Mouse (Mus musculus) G1E (cell line): ENCODE results near the gene Jmjd8. TPM values are rescaled to one million over a fixed set of nuclear protein-coding genes. Genes with fewer than 3 reads are reported as not detected.

Source experiments
- ATAC-seq: 2 replicates; pipeline ENCODE4 v1.8.0; 2016; ENCODE audit warnings: mild to moderate bottlenecking; ENCODE audit not compliant: insufficient number of reproducible peaks, poor library complexity, low FRiP score, severe bottlenecking; ENCODE audit errors: extremely low read depth
- DNase-seq: peaks from one replicate; pipeline ENCODE4 v3.0.0; 2012; ENCODE audit warnings: low spot score
- H3K27me3 ChIP-seq: 2 replicates; pipeline ENCODE4 v1.6.1; 2012; ENCODE audit warnings: mild to moderate bottlenecking, low read length, inconsistent platforms; ENCODE audit not compliant: insufficient read depth
- H3K36me3 ChIP-seq: replicated peaks from 2 replicates; pipeline ENCODE3; 2012; ENCODE audit warnings: mild to moderate bottlenecking, inconsistent platforms
- H3K4me1 ChIP-seq: 2 replicates; pipeline ENCODE4 v1.6.1; 2012; ENCODE audit warnings: low read depth, low read length, inconsistent platforms, mixed read lengths; ENCODE audit not compliant: insufficient read depth
- H3K4me3 ChIP-seq: 2 replicates; pipeline ENCODE4 v1.5.1; 2012; ENCODE audit warnings: low read depth, mild to moderate bottlenecking, inconsistent platforms, low read length, moderate library complexity, mixed read lengths
- H3K9me3 ChIP-seq: replicated peaks from 2 replicates; pipeline ENCODE4 v1.6.1; 2012; ENCODE audit warnings: inconsistent platforms
- CTCF ChIP-seq: IDR thresholded peaks from 2 replicates; pipeline ENCODE4 v1.5.1; 2012; ENCODE audit warnings: low read depth, low read length, inconsistent platforms, mixed read lengths
- GATA1 ChIP-seq: IDR thresholded peaks from 2 replicates; pipeline ENCODE4 v1.6.1; 2012; ENCODE audit warnings: borderline replicate concordance, low read length, inconsistent platforms, mixed read lengths
- GATA2 ChIP-seq: IDR thresholded peaks from 2 replicates; pipeline ENCODE4 v1.6.1; 2012; ENCODE audit warnings: low read depth, low read length, inconsistent platforms, borderline replicate concordance
- POLR2AphosphoS5 ChIP-seq: IDR thresholded peaks from 2 replicates; pipeline ENCODE4 v1.6.1; 2012; ENCODE audit warnings: low read depth, low read length, inconsistent platforms; ENCODE audit not compliant: insufficient replicate concordance
- TAL1 ChIP-seq: conservative IDR thresholded peaks from 2 replicates; pipeline ENCODE4 v1.6.1; 2012; ENCODE audit warnings: low read depth, low read length, inconsistent platforms, mixed read lengths
- polyA plus RNA-seq: library from polyadenylated mRNA; stranded (reverse); fragments of >175 nt; gene quantifications from 2 replicates; pipeline ENCODE4 v1.2.3, GENCODE M21; 2012
- total RNA-seq, 2 experiments: library from RNA; stranded (forward) in 1 of 2; stranded (reverse) in 1 of 2; fragments of 200-1000 nt in 1 of 2; fragments of >200 nt in 1 of 2; fragmentation: Nextera tagmentation in 1 of 2; gene quantifications; 2 replicates each; pipeline ENCODE4 v1.2.3; 2014 to 2017

Gene Jmjd8
- total RNA-seq (2014; fragmentation: Nextera tagmentation) (0.90 and 1.9 TPM in 2 replicates), total RNA-seq (2017) (1.9 and 2.0 TPM in 2 replicates), polyA plus RNA-seq (0.08 and 0.11 TPM in 2 replicates)

GRCm38 (mm10) chr17:25828712-25829557, at the start of gene Jmjd8:
Gene Jmjd8, plus strand, starts transcription at chr17:25828867.
- no peaks in the 10 kb centered on the region for H3K27me3 ChIP-seq
- H3K9me3 ChIP-seq: no peaks in the 10 kb centered on the region
- ATAC-seq (no peak), DNase-seq (no peak)
- H3K36me3 ChIP-seq: peaks cover 84% of the 10 kb centered on the region
- H3K4me3 ChIP-seq: peak within 1 kb of the TSS; percentile 21; the same call in 1 of the 2 replicates
- no peak for TF ChIP-seq CTCF
- no peak for TF ChIP-seq GATA2
- TF ChIP-seq TAL1: no peak
- H3K4me1 ChIP-seq: peaks cover 84% of the 10 kb centered on the region

DNA sequence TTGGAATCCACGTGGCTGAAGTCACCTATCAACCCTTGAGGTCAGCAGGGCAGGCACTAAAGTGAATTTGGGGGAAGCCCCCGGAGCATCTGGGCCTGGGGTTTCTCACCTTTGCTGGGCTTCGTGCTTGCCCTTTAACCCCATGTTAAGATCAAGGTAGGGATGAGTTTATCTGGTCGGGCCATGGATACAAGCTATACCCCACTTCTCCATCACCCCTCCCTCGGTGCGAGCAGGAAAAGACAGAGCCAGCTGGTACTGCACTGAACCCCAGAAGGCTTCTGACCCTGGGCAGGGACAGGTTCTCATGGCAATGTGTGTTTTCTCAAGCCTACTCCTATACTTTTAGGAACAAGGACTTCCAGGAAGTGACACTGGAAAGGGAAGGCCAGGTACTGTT, 47.3 kb upstream of the Jmjd8 start:
- Histone ChIP-seq H3K9me3 (no peaks in the 10 kb centered on the region), H3K4me3 (no peak overlapping the region), H3K4me1 (peaks cover 29% of the 10 kb centered on the region), H3K36me3 (peaks cover 85% of the 10 kb centered on the region), H3K27me3 (no peaks in the 10 kb centered on the region)
- no peak for TF ChIP-seq GATA2
- no peak for TF ChIP-seq CTCF
- TF ChIP-seq GATA1: no peak
- no peak for TF ChIP-seq POLR2AphosphoS5
- DNase-seq: no peak
- no peak for ATAC-seq

DNA sequence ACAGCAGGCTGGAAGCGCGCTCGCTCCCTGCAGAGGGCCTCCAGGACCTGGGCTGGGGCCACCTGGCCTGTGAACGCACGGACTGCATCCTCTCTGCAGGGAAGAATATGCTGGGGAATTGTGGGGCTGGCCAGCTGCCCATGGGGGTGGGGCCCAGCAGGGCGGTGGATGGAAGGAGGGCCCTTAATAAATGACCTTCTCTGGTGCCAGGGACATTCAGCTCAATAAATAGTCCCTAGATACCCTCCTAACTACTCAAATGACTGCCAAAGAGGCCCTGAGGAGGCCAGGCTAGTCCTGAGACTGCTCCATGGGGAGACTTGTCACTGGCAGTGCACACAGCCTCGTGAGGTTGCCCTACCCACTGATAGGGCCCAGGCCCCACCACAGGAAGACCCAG, 45.6 kb upstream of the Jmjd8 start:
- no peaks in the 10 kb centered on the region for H3K27me3 ChIP-seq
- H3K36me3 ChIP-seq: peaks cover 85% of the 10 kb centered on the region
- DNase-seq (no peak), ATAC-seq (no peak)
- peaks cover 33% of the 10 kb centered on the region for H3K4me1 ChIP-seq
- H3K4me3 ChIP-seq: no peak overlapping the region
- H3K9me3 ChIP-seq: no peaks in the 10 kb centered on the region
- no peak for TF ChIP-seq CTCF
- TF ChIP-seq TAL1: no peak
- no peak for TF ChIP-seq GATA2
- no peak for TF ChIP-seq GATA1
- TF ChIP-seq POLR2AphosphoS5: no peak

DNA sequence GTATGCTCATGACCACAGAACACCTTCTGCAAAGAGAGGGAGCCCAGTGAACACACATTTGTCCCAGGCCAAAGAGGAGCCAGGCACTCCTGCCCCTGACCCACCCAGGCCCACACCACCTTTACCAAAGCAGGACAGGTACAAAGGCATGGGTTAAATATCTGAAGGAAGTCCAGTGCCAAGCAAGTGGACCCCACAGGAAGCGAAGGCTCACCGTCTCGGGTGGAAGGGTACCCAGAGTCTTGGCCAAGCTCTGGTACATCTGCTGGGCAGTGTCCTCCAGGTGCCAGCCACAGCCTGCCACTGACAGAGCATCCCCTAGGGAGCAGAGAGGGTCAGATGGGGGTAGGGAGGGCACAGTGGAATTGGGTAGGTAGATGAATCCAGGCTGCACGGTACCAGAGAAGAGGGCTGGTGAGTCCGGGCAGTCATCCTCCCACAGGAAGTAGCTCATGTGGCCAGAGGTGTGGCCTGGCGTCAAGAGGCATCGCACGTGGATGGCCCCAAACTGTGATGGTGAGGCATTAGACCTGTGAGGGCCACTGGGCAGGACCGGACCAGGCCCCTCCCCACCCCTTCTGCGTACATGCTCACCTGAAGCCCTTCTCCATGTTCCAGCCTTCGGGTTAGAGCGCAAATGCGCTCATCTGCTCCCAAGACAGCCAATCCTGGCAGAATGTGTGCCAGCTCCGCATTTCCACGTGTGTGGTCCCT, 44.6 kb upstream of the Jmjd8 start:
- ATAC-seq (no peak), DNase-seq (no peak)
- no peaks in the 10 kb centered on the region for H3K9me3 ChIP-seq
- peaks cover 85% of the 10 kb centered on the region for H3K36me3 ChIP-seq
- H3K27me3 ChIP-seq: no peaks in the 10 kb centered on the region
- peaks cover 37% of the 10 kb centered on the region for H3K4me1 ChIP-seq
- peak overlapping the region; percentile 79; the same call in 1 of the 2 replicates for H3K4me3 ChIP-seq
- TF ChIP-seq CTCF (no peak), POLR2AphosphoS5 (no peak; the same call in 1 of the 2 replicates), GATA1 (no peak), GATA2 (no peak), TAL1 (no peak)

GRCm38 (mm10) chr17:25785281-25785745, 43.4 kb upstream of the Jmjd8 start, which contains the start of gene Haghl:
Gene Haghl, minus strand, starts transcription at chr17:25785673.
- Histone ChIP-seq H3K9me3 (no peaks in the 10 kb centered on the region), H3K27me3 (no peaks in the 10 kb centered on the region), H3K4me1 (peaks cover 37% of the 10 kb centered on the region), H3K36me3 (peaks cover 84% of the 10 kb centered on the region), H3K4me3 (peak within 1 kb of the TSS; percentile 79)
- DNase-seq (peak; percentile 92), ATAC-seq (peak; percentile 72)
- no peak for TF ChIP-seq GATA1
- TF ChIP-seq TAL1: no peak
- TF ChIP-seq CTCF: no peak
- TF ChIP-seq POLR2AphosphoS5: no peak
- no peak for TF ChIP-seq GATA2

- peaks cover 83% of the 10 kb centered on the region for H3K36me3 ChIP-seq
- peak within 1 kb of the TSS; percentile 79 for H3K4me3 ChIP-seq
- no peaks in the 10 kb centered on the region for H3K9me3 ChIP-seq
- peaks cover 46% of the 10 kb centered on the region for H3K4me1 ChIP-seq
- H3K27me3 ChIP-seq: no peaks in the 10 kb centered on the region
- ATAC-seq (no peak), DNase-seq (no peak)
- TF ChIP-seq TAL1 (no peak), GATA1 (no peak), CTCF (no peak), POLR2AphosphoS5 (no peak), GATA2 (no peak)
These were observed 42.4 kb upstream of the Jmjd8 start, which contains the start of gene Ccdc78 for GRCm38 (mm10) chr17:25786280-25786679. Gene Ccdc78, plus strand, starts transcription at chr17:25786580.
